Mouse (Mus musculus) midbrain, embryonic 10.5 days (tissue): Measurements from ENCODE around the gene Ifi47. TPM values are rescaled to one million over a fixed set of nuclear protein-coding genes. Genes with fewer than 3 reads are reported as not detected.

ENCODE experiments used
- DNase-seq: peaks from one replicate; pipeline ENCODE4 v3.0.0-alpha.2; 2017; ENCODE audit warnings: low spot score
- H3K27ac ChIP-seq: fragments of 300-500 bp; sonication (generic); replicated peaks from 2 replicates; pipeline ENCODE4 v1.5.1; 2016; ENCODE audit warnings: mild to moderate bottlenecking
- H3K27me3 ChIP-seq: fragments of 300-500 bp; sonication (generic); 2 replicates; pipeline ENCODE4 v1.6.1; 2016; ENCODE audit warnings: low read depth, mild to moderate bottlenecking; ENCODE audit not compliant: poor library complexity, severe bottlenecking
- H3K36me3 ChIP-seq: fragments of 300-500 bp; sonication (generic); 2 replicates; pipeline ENCODE4 v1.6.1; 2016; ENCODE audit warnings: mild to moderate bottlenecking, moderate library complexity
- H3K4me1 ChIP-seq: fragments of 300-500 bp; sonication (generic); 2 replicates; pipeline ENCODE4 v1.6.1; 2016
- H3K4me3 ChIP-seq: fragments of 300-500 bp; sonication (generic); 2 replicates; pipeline ENCODE4 v1.5.1; 2016; ENCODE audit warnings: mild to moderate bottlenecking, moderate library complexity
- H3K9me3 ChIP-seq: fragments of 300-500 bp; sonication (generic); replicated peaks from 2 replicates; pipeline ENCODE4 v1.6.1; 2016; ENCODE audit warnings: mild to moderate bottlenecking
- WGBS: fragments of 180-500 bp; shearing (Covaris S2); methylation state at CpG from one replicate; pipeline ENCODE4 v1.1.7; 2016; 5-methylcytosine and 5-hydroxymethylcytosine counted together
- polyA plus RNA-seq: library from polyadenylated mRNA; unstranded; fragments of >200 nt; fragmentation: Nextera tagmentation; extraction: Ambion mirVana; gene quantifications from 2 replicates; pipeline ENCODE4 v1.2.1, GENCODE M21; 2016

Ifi47 gene
- polyA plus RNA-seq, 1 experiment from 2014 or later, result 0.14 TPM

GRCm38 (mm10) chr11:49083146-49083545, 6.8 kb downstream of the Ifi47 start:
- Histone ChIP-seq H3K27ac (no peak overlapping the region), H3K36me3 (no peaks in the 10 kb centered on the region), H3K27me3 (no peaks in the 10 kb centered on the region), H3K4me1 (peaks cover 3% of the 10 kb centered on the region), H3K4me3 (no peak overlapping the region), H3K9me3 (no peaks in the 10 kb centered on the region)
- DNase-seq, result no peak
- 94% methylated on average over 1 of the region's 1 CpGs for WGBS

- Histone ChIP-seq H3K36me3 (no peaks in the 10 kb centered on the region), H3K9me3 (no peaks in the 10 kb centered on the region), H3K4me3 (no peak overlapping the region), H3K27me3 (no peaks in the 10 kb centered on the region), H3K27ac (no peak overlapping the region), H3K4me1 (peaks cover 8% of the 10 kb centered on the region)
- DNase-seq, result no peak
- WGBS, result 89% methylated on average over 3 of the region's 3 CpGs
These were observed 7.4 kb downstream of the Ifi47 start for GRCm38 (mm10) chr11:49083808-49084207.

DNA sequence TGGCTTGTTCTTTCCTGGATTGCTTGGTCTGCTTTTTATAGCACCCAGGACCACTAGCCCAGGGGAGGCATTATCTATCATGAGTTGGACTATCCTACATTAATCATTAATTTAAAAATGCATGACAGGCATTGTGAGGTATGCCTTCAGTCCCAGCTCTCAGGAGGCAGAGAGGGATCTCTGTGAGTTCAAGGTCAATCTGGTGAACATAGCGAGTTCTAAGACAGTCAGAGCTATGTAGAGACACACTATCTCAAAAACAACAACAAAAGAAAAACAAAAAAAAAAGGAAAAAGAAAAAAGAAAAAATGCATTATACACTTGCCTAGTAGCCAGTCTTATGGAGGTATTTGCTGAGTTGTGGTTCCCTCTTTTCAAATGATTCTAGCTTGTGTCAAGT, 8.0 kb downstream of the Ifi47 start:
- H3K27ac ChIP-seq, result no peak overlapping the region
- no peak for DNase-seq
- WGBS, result 79% methylated on average over 1 of the region's 1 CpGs
- H3K4me1 ChIP-seq, result peaks cover 8% of the 10 kb centered on the region
- H3K4me3 ChIP-seq, result no peak overlapping the region
- H3K27me3 ChIP-seq, result no peaks in the 10 kb centered on the region
- H3K9me3 ChIP-seq, result no peaks in the 10 kb centered on the region
- H3K36me3 ChIP-seq, result no peaks in the 10 kb centered on the region

DNA sequence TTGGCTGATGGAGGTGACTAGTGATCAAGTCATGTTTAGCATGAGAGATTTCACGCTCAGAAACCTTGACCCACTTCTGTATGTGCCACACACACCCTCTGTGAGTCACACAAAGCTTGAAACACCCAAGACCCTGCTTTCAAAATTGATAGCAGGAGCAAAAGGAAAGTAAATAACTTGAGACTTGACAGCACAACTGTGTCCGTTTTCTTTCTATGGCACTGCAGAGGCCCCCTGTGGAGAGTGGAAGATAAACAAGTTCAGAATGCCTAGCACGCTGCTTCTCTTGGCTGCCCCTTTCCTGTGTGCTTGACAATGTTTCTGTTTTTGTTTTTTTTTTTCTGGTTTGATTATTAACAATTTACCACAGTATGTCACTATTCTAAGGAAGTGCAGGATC, 8.5 kb downstream of the Ifi47 start:
- Histone ChIP-seq H3K4me3 (no peak overlapping the region), H3K27ac (no peak overlapping the region), H3K36me3 (no peaks in the 10 kb centered on the region), H3K9me3 (no peaks in the 10 kb centered on the region), H3K4me1 (peaks cover 8% of the 10 kb centered on the region), H3K27me3 (no peaks in the 10 kb centered on the region)
- WGBS, result 60% methylated on average over 3 of the region's 3 CpGs
- no peak for DNase-seq

DNA sequence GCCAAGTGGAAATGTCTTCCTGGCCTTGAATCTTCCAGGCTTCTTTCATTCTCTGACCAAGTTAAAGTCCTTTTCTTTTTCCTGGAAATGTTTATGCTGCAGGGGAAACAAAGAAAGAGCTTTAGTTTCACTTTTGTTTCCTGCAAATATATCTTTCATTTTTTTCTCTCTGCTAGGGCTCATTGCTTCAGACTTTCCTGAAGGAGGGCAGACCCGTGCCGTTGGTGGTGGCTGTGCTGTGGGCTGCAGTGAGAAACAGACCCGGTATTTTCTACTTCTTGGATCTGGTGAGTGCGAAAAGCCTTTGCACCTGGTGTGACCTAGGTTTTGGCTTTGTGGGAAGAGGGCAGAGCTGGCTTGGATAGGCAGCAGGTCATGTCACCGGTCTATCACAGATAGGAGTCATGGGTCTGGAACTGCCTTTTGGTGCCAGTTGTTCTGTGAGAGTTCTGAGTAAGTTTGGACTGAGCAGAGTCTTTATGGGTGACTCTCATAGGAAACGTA, 10.5 kb downstream of the Ifi47 start:
- Histone ChIP-seq H3K9me3 (no peaks in the 10 kb centered on the region), H3K4me3 (no peak overlapping the region), H3K27me3 (no peaks in the 10 kb centered on the region), H3K27ac (no peak overlapping the region), H3K4me1 (peaks cover 8% of the 10 kb centered on the region), H3K36me3 (no peaks in the 10 kb centered on the region)
- WGBS, result 82% methylated on average over 6 of the region's 6 CpGs
- DNase-seq, result no peak

GRCm38 (mm10) chr11:49087830-49088616, 11.6 kb downstream of the Ifi47 start:
- Histone ChIP-seq H3K27me3 (no peaks in the 10 kb centered on the region), H3K4me1 (peaks cover 8% of the 10 kb centered on the region), H3K4me3 (peak overlapping the region; percentile 16), H3K27ac (0 out of 2 replicates have a peak overlapping the region, but pooled peaks have one; percentile 49), H3K36me3 (no peaks in the 10 kb centered on the region), H3K9me3 (no peaks in the 10 kb centered on the region)
- DNase-seq, result no peak
- 42% methylated on average over 22 of the region's 22 CpGs for WGBS

- WGBS, result 90% methylated on average over 5 of the region's 5 CpGs
- no peak overlapping the region for H3K4me3 ChIP-seq
These were observed 12.7 kb downstream of the Ifi47 start for GRCm38 (mm10) chr11:49088990-49089652.

DNA sequence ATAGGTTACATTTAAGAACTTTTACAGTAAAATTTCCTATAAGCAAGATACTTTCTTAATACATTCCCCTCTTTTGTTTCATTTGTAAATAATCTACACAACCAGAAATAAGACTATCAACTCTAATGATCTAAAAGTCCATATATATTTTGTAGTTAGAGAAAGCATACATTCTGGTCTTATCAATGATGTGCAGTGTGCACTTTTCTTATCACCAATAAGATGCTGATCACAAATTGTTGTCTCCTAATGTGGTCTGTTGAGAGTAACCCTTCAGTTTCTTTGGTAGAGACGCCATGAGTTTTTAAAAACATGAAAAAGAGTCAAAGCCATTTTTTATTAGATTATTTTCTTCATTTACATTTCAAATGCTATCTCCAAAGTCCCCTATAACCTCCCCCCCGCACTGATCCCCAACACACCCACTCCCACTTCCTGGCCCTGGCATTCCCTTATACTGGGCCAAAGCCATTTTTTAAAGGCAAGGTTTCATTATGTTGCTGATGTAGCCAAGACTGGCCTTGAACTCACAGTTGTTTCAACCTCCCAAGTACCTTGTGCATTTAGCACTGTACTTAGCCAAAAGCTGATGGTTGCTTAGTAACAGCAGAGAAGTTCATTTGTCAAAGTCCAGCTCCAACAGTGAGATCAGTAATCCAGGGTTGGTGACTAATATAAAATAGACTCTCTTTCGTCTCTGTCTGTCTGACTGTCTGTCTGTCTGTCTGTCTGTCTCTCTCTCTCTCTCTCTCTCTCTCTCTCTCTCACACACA, 13.5 kb downstream of the Ifi47 start:
- H3K27me3 ChIP-seq, result no peaks in the 10 kb centered on the region
- peaks cover 8% of the 10 kb centered on the region for H3K4me1 ChIP-seq
- WGBS, result 84% methylated on average over 3 of the region's 3 CpGs
- no peak for DNase-seq
- H3K27ac ChIP-seq, result no peak overlapping the region
- H3K36me3 ChIP-seq, result no peaks in the 10 kb centered on the region
- no peaks in the 10 kb centered on the region for H3K9me3 ChIP-seq
- no peak overlapping the region for H3K4me3 ChIP-seq

More at GRCm38 (mm10) chr11:49088990-49089652, 12.7 kb downstream of the Ifi47 start:
- no peak overlapping the region for H3K27ac ChIP-seq
- no peaks in the 10 kb centered on the region for H3K9me3 ChIP-seq
- H3K4me1 ChIP-seq, result peaks cover 8% of the 10 kb centered on the region
- no peaks in the 10 kb centered on the region for H3K36me3 ChIP-seq
- no peak for DNase-seq
- H3K27me3 ChIP-seq, result no peaks in the 10 kb centered on the region

- Histone ChIP-seq H3K4me3 (no peak overlapping the region), H3K27ac (no peak overlapping the region), H3K4me1 (peaks cover 8% of the 10 kb centered on the region), H3K27me3 (no peaks in the 10 kb centered on the region), H3K36me3 (no peaks in the 10 kb centered on the region), H3K9me3 (no peaks in the 10 kb centered on the region)
- WGBS, result 92% methylated on average over 5 of the region's 5 CpGs
- no peak for DNase-seq
These were observed 14.2 kb downstream of the Ifi47 start for GRCm38 (mm10) chr11:49090551-49090950.

- H3K4me1 ChIP-seq, result peaks cover 8% of the 10 kb centered on the region
- WGBS, result 80% methylated on average over 4 of the region's 4 CpGs
These were observed 14.8 kb downstream of the Ifi47 start for GRCm38 (mm10) chr11:49091171-49091570.

DNA sequence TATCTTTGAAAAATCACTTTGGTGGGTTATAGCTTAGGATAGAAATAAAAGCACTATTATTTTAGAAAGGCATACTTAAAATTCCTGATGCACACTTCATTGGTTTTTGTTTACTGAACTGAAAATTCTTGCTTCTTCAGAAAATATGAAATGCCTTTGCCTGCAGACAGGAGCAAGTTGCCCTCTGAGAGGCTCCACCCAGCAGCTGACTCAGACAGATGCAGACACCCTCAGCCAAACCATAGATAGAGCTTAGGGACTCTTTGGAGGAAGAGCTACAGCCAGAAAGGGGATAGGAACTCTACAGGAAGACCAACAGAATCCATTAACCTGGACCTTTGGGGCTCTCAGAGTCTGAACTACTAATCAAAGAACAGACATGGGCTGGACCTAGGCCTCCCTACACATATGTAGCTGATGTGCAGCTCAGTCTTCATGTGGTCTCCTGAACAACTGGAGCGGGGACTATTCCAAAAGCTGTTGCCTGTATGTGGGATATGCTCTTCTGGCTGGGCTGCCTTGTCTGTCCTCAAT, 15.7 kb downstream of the Ifi47 start:
- no peaks in the 10 kb centered on the region for H3K36me3 ChIP-seq
- peaks cover 8% of the 10 kb centered on the region for H3K4me1 ChIP-seq
- H3K27me3 ChIP-seq, result no peaks in the 10 kb centered on the region
- no peaks in the 10 kb centered on the region for H3K9me3 ChIP-seq
- WGBS, result 91% methylated on average over 1 of the region's 1 CpGs
- no peak overlapping the region for H3K27ac ChIP-seq
- DNase-seq, result no peak
- H3K4me3 ChIP-seq, result no peak overlapping the region

More at GRCm38 (mm10) chr11:49091171-49091570, 14.8 kb downstream of the Ifi47 start:
- no peak for DNase-seq
- no peak overlapping the region for H3K4me3 ChIP-seq
- no peaks in the 10 kb centered on the region for H3K9me3 ChIP-seq
- H3K36me3 ChIP-seq, result no peaks in the 10 kb centered on the region
- H3K27ac ChIP-seq, result no peak overlapping the region
- H3K27me3 ChIP-seq, result no peaks in the 10 kb centered on the region

- Histone ChIP-seq H3K27me3 (no peaks in the 10 kb centered on the region), H3K4me3 (no peak overlapping the region), H3K4me1 (peaks cover 8% of the 10 kb centered on the region), H3K36me3 (no peaks in the 10 kb centered on the region), H3K27ac (no peak overlapping the region), H3K9me3 (no peaks in the 10 kb centered on the region)
- DNase-seq, result no peak
- WGBS, result 93% methylated on average over 2 of the region's 2 CpGs
These were observed 16.4 kb downstream of the Ifi47 start for GRCm38 (mm10) chr11:49092786-49093185.
